In the genomic region with DNA sequence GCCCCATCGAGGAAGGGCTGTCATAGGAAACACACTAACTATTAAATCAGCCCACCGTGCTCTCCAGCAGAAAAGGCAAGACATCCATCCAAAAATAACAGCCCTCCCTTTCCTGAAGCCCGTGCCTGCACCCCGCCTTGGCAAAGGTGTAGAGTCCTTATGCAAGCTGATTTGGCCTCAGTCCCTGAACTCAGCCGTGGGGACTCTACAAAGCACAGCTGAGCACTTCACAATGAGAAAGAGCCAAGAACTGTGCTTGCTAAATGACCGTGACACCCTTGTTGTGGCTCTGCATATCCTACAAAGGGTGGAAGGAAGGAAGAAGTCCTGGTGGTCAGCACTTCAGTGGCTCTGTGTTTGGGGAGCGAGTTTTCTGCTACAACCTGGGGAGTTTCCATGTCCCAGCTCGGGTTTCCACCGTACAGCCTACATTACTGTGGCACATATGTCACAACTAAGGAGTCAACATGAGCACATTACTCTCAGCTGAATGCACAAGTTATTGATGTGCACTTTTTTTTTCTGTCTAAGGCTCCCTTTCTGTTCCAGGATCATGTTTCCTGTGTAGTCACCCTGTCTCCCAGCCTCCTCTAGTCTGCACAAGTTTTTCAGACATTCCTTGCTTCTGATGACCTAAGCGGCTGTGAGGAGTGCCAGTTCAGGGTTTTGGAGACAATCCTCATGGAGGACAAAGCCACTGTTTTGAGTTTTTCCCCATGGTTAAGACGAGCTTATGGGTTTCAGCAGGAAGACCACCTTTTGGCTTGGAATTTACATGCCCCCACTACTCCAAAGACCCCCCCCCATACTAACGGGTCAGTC, we compare ENCODE assay signal across 7 mouse cellular contexts.
DNase-seq lines count a peak whose midpoint lies in the region; ATAC-seq and TF ChIP-seq lines count a peak whose summit lies in the region.

No protein-coding gene starts in this region.

- peak; percentile 86 for DNase-seq in Muller cell, postnatal 12 days (ENCODE audit: inconsistent ontology term)
- peak; percentile 79 for DNase-seq in adrenal gland, postnatal 14 days
- DNase-seq in fat pad, adult 2 months (ENCODE audit: extremely low read depth, low read depth, low spot score): peak; percentile 92
- DNase-seq in kidney, postnatal 0 days (ENCODE audit: low spot score): peak; percentile 91

- peaks cover 30% of the 10 kb centered on the region for H3K36me3 ChIP-seq in heart, embryonic 13.5 days
- no peaks in the 10 kb centered on the region for H3K36me3 ChIP-seq in kidney, postnatal 0 days (ENCODE audit: insufficient read depth, low read length)
- no peaks in the 10 kb centered on the region for H3K36me3 ChIP-seq in midbrain, embryonic 16.5 days (ENCODE audit: control insufficient read depth, insufficient read depth, low read length)

- peak overlapping the region; percentile 37 for H3K4me2 ChIP-seq in heart, embryonic 13.5 days
- peak overlapping the region; percentile 16; the same call in 1 of the 2 replicates for H3K4me2 ChIP-seq in kidney, postnatal 0 days (ENCODE audit: low read length)
- no peak overlapping the region for H3K4me2 ChIP-seq in midbrain, embryonic 16.5 days (ENCODE audit: low read length)

- no peaks in the 10 kb centered on the region for H3K9me3 ChIP-seq in heart, embryonic 13.5 days
- H3K9me3 ChIP-seq in kidney, postnatal 0 days (replicated peaks; ENCODE audit: low read length): no peaks in the 10 kb centered on the region
- no peaks in the 10 kb centered on the region for H3K9me3 ChIP-seq in midbrain, embryonic 16.5 days (replicated peaks; ENCODE audit: control insufficient read depth, low read length, poor library complexity, severe bottlenecking)

- WGBS in heart, embryonic 13.5 days: 24% methylated on average over 12 of the region's 12 CpGs
- WGBS in kidney, postnatal 0 days: 9% methylated on average over 12 of the region's 12 CpGs
- WGBS in midbrain, embryonic 16.5 days: 33% methylated on average over 12 of the region's 12 CpGs

- peak overlapping the region; percentile 44 for H3K9ac ChIP-seq in heart, embryonic 13.5 days
- no peak overlapping the region for H3K9ac ChIP-seq in kidney, postnatal 0 days (ENCODE audit: low read depth, low read length)
- H3K9ac ChIP-seq in midbrain, embryonic 16.5 days (ENCODE audit: low read depth, low read length): 0 out of 2 replicates have a peak overlapping the region, but pooled peaks have one; percentile 12

- H3K4me3 ChIP-seq in heart, embryonic 13.5 days: no peak overlapping the region
- H3K4me3 ChIP-seq in kidney, postnatal 0 days (replicated peaks; ENCODE audit: low read depth, low read length): no peak overlapping the region
- H3K4me3 ChIP-seq in midbrain, embryonic 16.5 days (ENCODE audit: low read depth, low read length): no peak overlapping the region

- peak overlapping the region; percentile 73 for H3K27ac ChIP-seq in heart, embryonic 13.5 days (replicated peaks)
- 0 out of 2 replicates have a peak overlapping the region, but pooled peaks have one; percentile 26 for H3K27ac ChIP-seq in kidney, postnatal 0 days
- H3K27ac ChIP-seq in midbrain, embryonic 16.5 days (ENCODE audit: low read length): no peak overlapping the region

- no peak for TF ChIP-seq CTCF in kidney, postnatal 0 days (IDR thresholded peaks at IDR 0.05; ENCODE audit: low read depth)

- ATAC-seq in heart, embryonic 13.5 days (ENCODE audit: extremely low read depth, insufficient number of reproducible peaks, low FRiP score, low TSS enrichment): no peak
- ATAC-seq in kidney, postnatal 0 days (replicated peaks; ENCODE audit: low FRiP score, low read depth): peak; percentile 68
- ATAC-seq in midbrain, embryonic 16.5 days: no peak
- ATAC-seq in granulocyte monocyte progenitor cell, adult 5-6 weeks (replicated peaks; ENCODE audit: poor library complexity, severe bottlenecking): no peak; the same call in 1 of the 2 replicates

- H3K4me1 ChIP-seq in heart, embryonic 13.5 days: peaks cover 88% of the 10 kb centered on the region
- H3K4me1 ChIP-seq in kidney, postnatal 0 days (replicated peaks; ENCODE audit: insufficient read depth, low read length): peaks cover 18% of the 10 kb centered on the region
- peaks cover 61% of the 10 kb centered on the region for H3K4me1 ChIP-seq in midbrain, embryonic 16.5 days (ENCODE audit: control insufficient read depth, insufficient read depth, low read length)

- no peaks in the 10 kb centered on the region for H3K27me3 ChIP-seq in heart, embryonic 13.5 days (replicated peaks)
- H3K27me3 ChIP-seq in kidney, postnatal 0 days (ENCODE audit: insufficient read depth, low read length): no peaks in the 10 kb centered on the region
- H3K27me3 ChIP-seq in midbrain, embryonic 16.5 days (ENCODE audit: control insufficient read depth, insufficient read depth, low read depth, low read length): no peaks in the 10 kb centered on the region
